In genomic region chr10:69653121-69653677, GRCm38 (mm10) we compare ENCODE assay signal across 15 mouse cellular contexts.
DNase-seq lines count a peak whose midpoint lies in the region; ATAC-seq and TF ChIP-seq lines count a peak whose summit lies in the region.
"Had no signal": no experiment of that assay in that cellular context is flagged by ENCODE, and none has a peak within 500 bp of the region (broad histone marks: within the 10 kb centered on the region; RNA-seq: fewer than 3 reads in every experiment).

No protein-coding gene starts in this region.

- H3K4me1 ChIP-seq in hindbrain, embryonic 16.5 days (ENCODE audit: control insufficient read depth, insufficient read depth, low read depth, low read length): peaks cover 17% of the 10 kb centered on the region
- peaks cover 50% of the 10 kb centered on the region for H3K4me1 ChIP-seq in hindbrain, embryonic 12.5 days
- peaks cover 62% of the 10 kb centered on the region for H3K4me1 ChIP-seq in midbrain, embryonic 13.5 days (replicated peaks)
- H3K4me1 ChIP-seq in midbrain, embryonic 15.5 days: peaks cover 60% of the 10 kb centered on the region
- H3K4me1 ChIP-seq in limb, embryonic 10.5 days: peaks cover 28% of the 10 kb centered on the region
- peaks cover 47% of the 10 kb centered on the region for H3K4me1 ChIP-seq in hindbrain, embryonic 10.5 days (replicated peaks)

- H3K9ac ChIP-seq in hindbrain, embryonic 16.5 days (ENCODE audit: low read depth, low read length): no peak overlapping the region
- H3K9ac ChIP-seq in hindbrain, embryonic 12.5 days: no peak overlapping the region
- peak overlapping the region; percentile 23; the same call in 1 of the 2 replicates for H3K9ac ChIP-seq in midbrain, embryonic 13.5 days (replicated peaks)
- no peak overlapping the region for H3K9ac ChIP-seq in midbrain, embryonic 15.5 days
- H3K9ac ChIP-seq: liver, embryonic 12.5 days; stomach, embryonic 15.5 days had no signal

- ATAC-seq in hindbrain, embryonic 16.5 days: 0 out of 2 replicates have a peak, but pooled peaks have one; percentile 5
- no peak for ATAC-seq in hindbrain, embryonic 12.5 days (ENCODE audit: low FRiP score)
- no peak for ATAC-seq in midbrain, embryonic 13.5 days
- ATAC-seq in midbrain, embryonic 15.5 days (replicated peaks): no peak
- ATAC-seq: forebrain, embryonic 16.5 days; liver, embryonic 12.5 days had no signal

- no peaks in the 10 kb centered on the region for H3K27me3 ChIP-seq in hindbrain, embryonic 16.5 days (replicated peaks; ENCODE audit: control insufficient read depth, insufficient read depth, low read length)
- H3K27me3 ChIP-seq in hindbrain, embryonic 12.5 days: no peaks in the 10 kb centered on the region
- no peaks in the 10 kb centered on the region for H3K27me3 ChIP-seq in midbrain, embryonic 13.5 days
- H3K27me3 ChIP-seq in midbrain, embryonic 15.5 days (replicated peaks): no peaks in the 10 kb centered on the region
- H3K27me3 ChIP-seq in limb, embryonic 10.5 days (ENCODE audit: low read depth, poor library complexity, severe bottlenecking): no peaks in the 10 kb centered on the region
- H3K27me3 ChIP-seq in hindbrain, embryonic 10.5 days (ENCODE audit: insufficient read depth, poor library complexity, severe bottlenecking): no peaks in the 10 kb centered on the region
- H3K27me3 ChIP-seq: hindbrain, embryonic 13.5 days; liver, embryonic 12.5 days; Patski; stomach, embryonic 15.5 days had no signal

- TF ChIP-seq CTCF in gastrocnemius, adult 2 months (IDR thresholded peaks at IDR 0.05): no peak

- intact Hi-C loops in gastrocnemius, adult 2 months (cut with DNase I): loop anchor here (5.0 kb wide), 1 partner anchor 116 kb away; no protein-coding TSS in a partner anchor

- H3K36me3 ChIP-seq in hindbrain, embryonic 16.5 days (ENCODE audit: control insufficient read depth, insufficient read depth, low read length): no peaks in the 10 kb centered on the region
- H3K36me3 ChIP-seq in hindbrain, embryonic 12.5 days: no peaks in the 10 kb centered on the region
- no peaks in the 10 kb centered on the region for H3K36me3 ChIP-seq in midbrain, embryonic 13.5 days
- no peaks in the 10 kb centered on the region for H3K36me3 ChIP-seq in midbrain, embryonic 15.5 days (replicated peaks)
- no peaks in the 10 kb centered on the region for H3K36me3 ChIP-seq in limb, embryonic 10.5 days
- H3K36me3 ChIP-seq in hindbrain, embryonic 10.5 days: no peaks in the 10 kb centered on the region
- H3K36me3 ChIP-seq: hindbrain, embryonic 13.5 days; liver, embryonic 12.5 days; stomach, embryonic 15.5 days had no signal

- WGBS in hindbrain, embryonic 16.5 days: 31% methylated on average over 5 of the region's 5 CpGs
- 20% methylated on average over 5 of the region's 5 CpGs for WGBS in hindbrain, embryonic 12.5 days
- 20% methylated on average over 5 of the region's 5 CpGs for WGBS in midbrain, embryonic 13.5 days
- WGBS in midbrain, embryonic 15.5 days: 15% methylated on average over 5 of the region's 5 CpGs
- 36% methylated on average over 5 of the region's 5 CpGs for WGBS in limb, embryonic 10.5 days
- WGBS in hindbrain, embryonic 10.5 days: 30% methylated on average over 5 of the region's 5 CpGs

- H3K27ac ChIP-seq in gastrocnemius, adult 2 months: peak overlapping the region; percentile 24; the same call in 1 of the 2 replicates
- H3K27ac ChIP-seq in hindbrain, embryonic 16.5 days (ENCODE audit: low read depth, low read length): no peak overlapping the region
- H3K27ac ChIP-seq in hindbrain, embryonic 12.5 days: no peak overlapping the region
- H3K27ac ChIP-seq in midbrain, embryonic 13.5 days: 0 out of 2 replicates have a peak overlapping the region, but pooled peaks have one; percentile 30
- no peak overlapping the region for H3K27ac ChIP-seq in midbrain, embryonic 15.5 days
- H3K27ac ChIP-seq in limb, embryonic 10.5 days: 0 out of 2 replicates have a peak overlapping the region, but pooled peaks have one; percentile 28
- no peak overlapping the region for H3K27ac ChIP-seq in hindbrain, embryonic 10.5 days
- H3K27ac ChIP-seq: liver, embryonic 12.5 days; stomach, embryonic 15.5 days had no signal

- H3K4me3 ChIP-seq in gastrocnemius, adult 2 months: no peak overlapping the region
- H3K4me3 ChIP-seq in hindbrain, embryonic 16.5 days (ENCODE audit: low read length): no peak overlapping the region
- no peak overlapping the region for H3K4me3 ChIP-seq in hindbrain, embryonic 12.5 days
- H3K4me3 ChIP-seq in midbrain, embryonic 13.5 days (replicated peaks): no peak overlapping the region
- H3K4me3 ChIP-seq in midbrain, embryonic 15.5 days: no peak overlapping the region
- no peak overlapping the region for H3K4me3 ChIP-seq in limb, embryonic 10.5 days
- H3K4me3 ChIP-seq in hindbrain, embryonic 10.5 days: no peak overlapping the region
- H3K4me3 ChIP-seq: erythroblast, embryonic 14.5 days; hindbrain, embryonic 13.5 days; liver, embryonic 12.5 days; stomach, embryonic 15.5 days had no signal

- H3K4me2 ChIP-seq in hindbrain, embryonic 16.5 days (ENCODE audit: low read length): no peak overlapping the region
- H3K4me2 ChIP-seq in hindbrain, embryonic 12.5 days (replicated peaks): no peak overlapping the region
- no peak overlapping the region for H3K4me2 ChIP-seq in midbrain, embryonic 13.5 days (replicated peaks)
- no peak overlapping the region for H3K4me2 ChIP-seq in midbrain, embryonic 15.5 days
- H3K4me2 ChIP-seq: hindbrain, embryonic 13.5 days; liver, embryonic 12.5 days; stomach, embryonic 15.5 days had no signal

- H3K9me3 ChIP-seq in hindbrain, embryonic 16.5 days (ENCODE audit: control insufficient read depth, low read length): no peaks in the 10 kb centered on the region
- no peaks in the 10 kb centered on the region for H3K9me3 ChIP-seq in hindbrain, embryonic 12.5 days (replicated peaks)
- H3K9me3 ChIP-seq in midbrain, embryonic 13.5 days: no peaks in the 10 kb centered on the region
- no peaks in the 10 kb centered on the region for H3K9me3 ChIP-seq in midbrain, embryonic 15.5 days
- H3K9me3 ChIP-seq in limb, embryonic 10.5 days (replicated peaks): no peaks in the 10 kb centered on the region
- no peaks in the 10 kb centered on the region for H3K9me3 ChIP-seq in hindbrain, embryonic 10.5 days
- H3K9me3 ChIP-seq: hindbrain, embryonic 13.5 days; liver, embryonic 12.5 days; stomach, embryonic 15.5 days had no signal

- no peak for DNase-seq in gastrocnemius, adult 2 months
- DNase-seq in gastrocnemius, adult 18-20 months (ENCODE audit: low spot score): no peak
- no peak for DNase-seq in limb, embryonic 10.5 days (ENCODE audit: low spot score)
- DNase-seq in hindbrain, embryonic 10.5 days (ENCODE audit: low spot score): no peak
- DNase-seq: thymus, postnatal 14 days had no signal

Comparison
In these comparisons a context has a peak if more than half of its experiments do, and no peak if none do; other contexts are left out.
1. H3K27ac ChIP-seq: peak in gastrocnemius, adult 2 months (single experiment), midbrain, embryonic 13.5 days (single experiment) and limb, embryonic 10.5 days (single experiment); none in hindbrain, embryonic 16.5 days (single experiment), hindbrain, embryonic 12.5 days (single experiment), midbrain, embryonic 15.5 days (single experiment) and hindbrain, embryonic 10.5 days (single experiment).